ENCODE assay signal across 23 mouse cellular contexts in genomic region chr1:77279566-77279965, GRCm38 (mm10).
A peak's percentile ranks its signal among the peaks of the same experiment; 100 is the strongest.
DNase-seq lines count a peak whose midpoint lies in the region; ATAC-seq and TF ChIP-seq lines count a peak whose summit lies in the region.
"Had no signal": no experiment of that assay in that cellular context is flagged by ENCODE, and none has a peak within 500 bp of the region (broad histone marks: within the 10 kb centered on the region; RNA-seq: fewer than 3 reads in every experiment).

No protein-coding gene starts in this region.

- no peak overlapping the region for H3K27ac ChIP-seq in CH12.LX (ENCODE audit: insufficient read depth, low read depth)
- H3K27ac ChIP-seq in liver, postnatal 0 days (ENCODE audit: low read depth): no peak overlapping the region
- no peak overlapping the region for H3K27ac ChIP-seq in stomach, postnatal 0 days (replicated peaks)
- H3K27ac ChIP-seq: forebrain, embryonic 12.5 days; heart, embryonic 13.5 days; hindbrain, embryonic 14.5 days; left cerebral cortex, adult 2 months; lung, embryonic 15.5 days had no signal

- in situ Hi-C loops in CH12.LX (cut with MboI; ENCODE audit: low pct_ligation_motif_present, low pct_unique_long_range_greater_than_20kb, low sequenced_read_pairs): no loop called here

- H3K4me2 ChIP-seq in CH12.LX (ENCODE audit: insufficient read depth, low read depth, poor library complexity, severe bottlenecking): no peak overlapping the region
- H3K4me2 ChIP-seq in liver, postnatal 0 days (ENCODE audit: low read depth, low read length): peak overlapping the region; percentile 46
- no peak overlapping the region for H3K4me2 ChIP-seq in stomach, postnatal 0 days (replicated peaks; ENCODE audit: low read depth)
- H3K4me2 ChIP-seq: forebrain, embryonic 12.5 days; heart, embryonic 13.5 days; hindbrain, embryonic 14.5 days; liver, embryonic 13.5 days; lung, embryonic 15.5 days had no signal

- no peak for TF ChIP-seq CTCF in CH12.LX (conservative IDR thresholded peaks at IDR 0.05 in 1 of 2, IDR thresholded peaks at IDR 0.05 in 1 of 2; ENCODE audit: low read depth in 2 of 2, low read length in 2 of 2)
- TF ChIP-seq CTCF in liver, postnatal 0 days (IDR thresholded peaks at IDR 0.05; ENCODE audit: low read depth): no peak
- TF ChIP-seq CTCF in stomach, postnatal 0 days (IDR thresholded peaks at IDR 0.05; ENCODE audit: low read depth): no peak

- 58% methylated on average over 7 of the region's 7 CpGs for WGBS in liver, postnatal 0 days (ENCODE audit: insufficient replicate concordance)
- 52% methylated on average over 7 of the region's 7 CpGs for WGBS in stomach, postnatal 0 days

- TF ChIP-seq RAD21 in CH12.LX (IDR thresholded peaks at IDR 0.05; ENCODE audit: low read depth, low read length): no peak

- no peak for ATAC-seq in liver, postnatal 0 days
- ATAC-seq in stomach, postnatal 0 days (ENCODE audit: low FRiP score, low TSS enrichment): no peak
- ATAC-seq: activated CD4-positive, CD25-positive, alpha-beta regulatory T cell, adult 4 months; CD4-positive, CD25-positive, alpha-beta regulatory T cell, adult 4 months; midbrain, embryonic 16.5 days had no signal

- no peak for TF ChIP-seq POLR2A in CH12.LX (IDR thresholded peaks at IDR 0.05; ENCODE audit: low read depth, low read length)

- H3K4me1 ChIP-seq in CH12.LX (ENCODE audit: control insufficient read depth in 1 of 2, insufficient read depth in 2 of 2): peaks cover 0 to 45% of the 10 kb centered on the region in 2 experiments; a peak in 3 of 4 replicates
- H3K4me1 ChIP-seq in liver, postnatal 0 days (ENCODE audit: insufficient read depth): peaks cover 31% of the 10 kb centered on the region
- H3K4me1 ChIP-seq in stomach, postnatal 0 days (replicated peaks; ENCODE audit: control insufficient read depth, insufficient read depth): no peaks in the 10 kb centered on the region
- H3K4me1 ChIP-seq: lung, embryonic 15.5 days had no signal

- peak; percentile 1 for DNase-seq in adrenal gland, adult 8-10 months
- DNase-seq in adrenal gland, postnatal 36 days: no peak
- DNase-seq in kidney, adult 8-10 months: peak; percentile 11 to 15
- DNase-seq in kidney, postnatal 4 days: no peak
- peak; percentile 16 for DNase-seq in CH12.LX (ENCODE audit: extremely low read depth)
- DNase-seq in liver, postnatal 0 days: no peak
- no peak for DNase-seq in left cerebral cortex, adult 18-20 months (ENCODE audit: low spot score in 2 of 2)
- no peak for DNase-seq in stomach, postnatal 0 days (ENCODE audit: low spot score)
- DNase-seq: cerebellum, adult 11-12 months; cerebellum, postnatal 36 days; heart, adult 11 months; left cerebral cortex, postnatal 4 days; liver, embryonic 13.5 days; right cerebral cortex, postnatal 25 days had no signal

- H3K9ac ChIP-seq in CH12.LX (ENCODE audit: insufficient read depth, low read depth): no peak overlapping the region
- H3K9ac ChIP-seq in liver, postnatal 0 days (replicated peaks): no peak overlapping the region
- H3K9ac ChIP-seq in stomach, postnatal 0 days (ENCODE audit: low read length): no peak overlapping the region
- H3K9ac ChIP-seq: forebrain, embryonic 12.5 days; heart, embryonic 13.5 days; hindbrain, embryonic 14.5 days; liver, embryonic 13.5 days; lung, embryonic 15.5 days had no signal

- no peaks in the 10 kb centered on the region for H3K27me3 ChIP-seq in CH12.LX (replicated peaks)
- no peaks in the 10 kb centered on the region for H3K27me3 ChIP-seq in liver, postnatal 0 days (ENCODE audit: insufficient read depth, low read length)
- H3K27me3 ChIP-seq in stomach, postnatal 0 days (ENCODE audit: control insufficient read depth, insufficient read depth, low read length): no peaks in the 10 kb centered on the region
- H3K27me3 ChIP-seq: forebrain, embryonic 12.5 days; heart, embryonic 13.5 days; liver, embryonic 13.5 days; lung, embryonic 15.5 days had no signal

- H3K9me3 ChIP-seq in CH12.LX (replicated peaks; ENCODE audit: low read length): no peaks in the 10 kb centered on the region
- no peaks in the 10 kb centered on the region for H3K9me3 ChIP-seq in liver, postnatal 0 days (ENCODE audit: low read length)
- H3K9me3 ChIP-seq in stomach, postnatal 0 days (ENCODE audit: control insufficient read depth, low read length): no peaks in the 10 kb centered on the region
- H3K9me3 ChIP-seq: forebrain, embryonic 12.5 days; heart, embryonic 13.5 days; liver, embryonic 13.5 days; lung, embryonic 15.5 days had no signal

- H3K79me2 ChIP-seq in CH12.LX (replicated peaks; ENCODE audit: control insufficient read depth, extremely low read depth, insufficient read depth, poor library complexity, severe bottlenecking): no peaks in the 10 kb centered on the region

- dilution Hi-C loops in CH12.LX (cut with MboI; ENCODE audit: extremely low pct_ligation_motif_present, extremely low pct_unique_long_range_greater_than_20kb, low sequenced_read_pairs): no loop called here

- H3K4me3 ChIP-seq in CH12.LX (replicated peaks in 1 of 3; ENCODE audit: low read depth in 2 of 3, low read length in 2 of 3, poor library complexity in 1 of 3): no peak overlapping the region
- H3K4me3 ChIP-seq in liver, postnatal 0 days (ENCODE audit: low read depth, low read length): no peak overlapping the region
- H3K4me3 ChIP-seq in stomach, postnatal 0 days (ENCODE audit: low read depth, low read length): no peak overlapping the region
- H3K4me3 ChIP-seq: forebrain, embryonic 12.5 days; heart, embryonic 13.5 days; left cerebral cortex, adult 2 months; liver, embryonic 13.5 days; lung, embryonic 15.5 days had no signal

- no peak for TF ChIP-seq EP300 in CH12.LX (IDR thresholded peaks at IDR 0.05; ENCODE audit: low read length)
- TF ChIP-seq EP300 in liver, postnatal 0 days (IDR thresholded peaks at IDR 0.05; ENCODE audit: low read depth): no peak
- no peak for TF ChIP-seq EP300 in stomach, postnatal 0 days (optimal IDR thresholded peaks at IDR 0.05)

- no peaks in the 10 kb centered on the region for H3K36me3 ChIP-seq in CH12.LX (replicated peaks in 1 of 2; ENCODE audit: control insufficient read depth in 1 of 2, insufficient read depth in 1 of 2, low read length in 1 of 2)
- no peaks in the 10 kb centered on the region for H3K36me3 ChIP-seq in liver, postnatal 0 days (replicated peaks; ENCODE audit: insufficient read depth, low read length)
- H3K36me3 ChIP-seq in stomach, postnatal 0 days (ENCODE audit: control insufficient read depth, insufficient read depth, low read length): no peaks in the 10 kb centered on the region
- H3K36me3 ChIP-seq: forebrain, embryonic 12.5 days; G1E; heart, embryonic 13.5 days; liver, embryonic 13.5 days; lung, embryonic 15.5 days had no signal

TF ChIP-seq in CH12.LX, 34 proteins besides CTCF, POLR2A, EP300 and RAD21:
- TF ChIP-seq MEF2A (IDR thresholded peaks at IDR 0.05; ENCODE audit: borderline replicate concordance, low read depth, low read length) (no peak), NELFE (IDR thresholded peaks at IDR 0.05; ENCODE audit: low read depth, low read length) (no peak), IRF4 (IDR thresholded peaks at IDR 0.05; ENCODE audit: low read depth, low read length) (no peak), CHD1 (IDR thresholded peaks at IDR 0.05; ENCODE audit: low read depth, low read length) (no peak), USF2 (conservative IDR thresholded peaks at IDR 0.05; ENCODE audit: low read depth, low read length) (no peak), SMC3 (IDR thresholded peaks at IDR 0.05; ENCODE audit: low read depth, low read length) (no peak), ELF1 (IDR thresholded peaks at IDR 0.05; ENCODE audit: low read depth, low read length) (no peak), MAFK (IDR thresholded peaks at IDR 0.05; ENCODE audit: insufficient replicate concordance, low read length) (no peak), JUN (IDR thresholded peaks at IDR 0.05; ENCODE audit: insufficient read depth, low read depth, low read length) (no peak), UBTF (IDR thresholded peaks at IDR 0.05; ENCODE audit: low read depth, low read length) (no peak), PAX5 (IDR thresholded peaks at IDR 0.05; ENCODE audit: low read length) (no peak), JUND (conservative IDR thresholded peaks at IDR 0.05; ENCODE audit: low read depth, low read length) (no peak)

Comparison
In these comparisons a context has a peak if more than half of its experiments do, and no peak if none do; other contexts are left out.
1. DNase-seq: peak in adrenal gland, adult 8-10 months (single experiment), kidney, adult 8-10 months (2 of 2) and CH12.LX (single experiment); none in adrenal gland, postnatal 36 days (0 of 2), kidney, postnatal 4 days (0 of 2), liver, postnatal 0 days (single experiment), left cerebral cortex, adult 18-20 months (0 of 2) and stomach, postnatal 0 days (single experiment).